Mouse (Mus musculus) bone marrow macrophage, adult 2 months (primary cell): ENCODE data around the gene Clec2d.

Source experiments
- CTCF ChIP-seq: IDR thresholded peaks from 2 replicates; pipeline ENCODE4 v1.5.1; 2012; ENCODE audit warnings: low read depth, mild to moderate bottlenecking, low read length, moderate library complexity
- POLR2A ChIP-seq: IDR thresholded peaks from 2 replicates; pipeline ENCODE4 v1.6.1; 2012; ENCODE audit warnings: mild to moderate bottlenecking, low read depth, low read length, borderline replicate concordance

GRCm38 (mm10) chr6:129221053-129221452, 40.6 kb downstream of the Clec2d start:
- TF ChIP-seq CTCF (no peak), POLR2A (no peak)
